Mouse (Mus musculus) layer of hippocampus, postnatal 10 days (tissue): ENCODE measurements around the gene Slfn2. TPM values are rescaled to one million over a fixed set of nuclear protein-coding genes. Genes with fewer than 3 reads are reported as not detected.
"Not testable (repeated sequence)": the region's sequence is repeated elsewhere in the genome, so short reads cannot be mapped to it uniquely, and the experiment has no call there.

ENCODE experiments used
- DNase-seq, 2 experiments: peaks; one replicate each; pipeline ENCODE4 v3.0.0; 2021; ENCODE audit warnings: low spot score in 2 of 2
- long read RNA-seq: library from polyadenylated mRNA; stranded (forward); transcript quantifications from one replicate; pipeline ENCODE4 v2.0.0, GENCODE M21; 2023
- total RNA-seq, 2 experiments: library from RNA; stranded (reverse); gene quantifications; 2 replicates each; pipeline ENCODE4 v1.2.3; 2021

The Slfn2 gene
- total RNA-seq = under 1 TPM; 0.27 to 0.64 TPM
- long read RNA-seq = 0 reads

- DNase-seq = no peak
Measured at GRCm38 (mm10) chr11:83064946-83065345, at the start of gene Slfn2. Gene Slfn2 (plus strand): TSS chr11:83065112.

GRCm38 (mm10) chr11:83016093-83016492 lies 48.8 kb upstream of the Slfn2 start:
- no peak for DNase-seq

GRCm38 (mm10) chr11:83019561-83020519 lies 45.1 kb upstream of the Slfn2 start:
- not testable (repeated sequence) for DNase-seq

GRCm38 (mm10) chr11:83020621-83021020 lies 44.3 kb upstream of the Slfn2 start, which contains the start of gene Slfn8:
Gene Slfn8 (minus strand): TSS chr11:83020810.
- DNase-seq = peak; percentile 7 to 16

- DNase-seq = not testable (repeated sequence)
Measured at GRCm38 (mm10) chr11:83038686-83039085, 26.2 kb upstream of the Slfn2 start.

- DNase-seq = no peak
Measured at GRCm38 (mm10) chr11:83039156-83039555, 25.8 kb upstream of the Slfn2 start.

GRCm38 (mm10) chr11:83039796-83040195 lies 25.1 kb upstream of the Slfn2 start:
- no peak for DNase-seq

GRCm38 (mm10) chr11:83040325-83040724 lies 24.6 kb upstream of the Slfn2 start:
- DNase-seq = no peak

GRCm38 (mm10) chr11:83041000-83041399 lies 23.9 kb upstream of the Slfn2 start:
- DNase-seq = no peak

GRCm38 (mm10) chr11:83043891-83044290 lies 21.0 kb upstream of the Slfn2 start:
- no peak for DNase-seq

GRCm38 (mm10) chr11:83045642-83046041 lies 19.3 kb upstream of the Slfn2 start:
- no peak for DNase-seq

- peak; percentile 44 to 67 for DNase-seq
Measured at GRCm38 (mm10) chr11:83057863-83058262, 7.0 kb upstream of the Slfn2 start.

- DNase-seq = no peak
Measured at GRCm38 (mm10) chr11:83060412-83061020, 4.4 kb upstream of the Slfn2 start.

- DNase-seq = no peak
Measured at GRCm38 (mm10) chr11:83061806-83062205, 3.1 kb upstream of the Slfn2 start.

- no peak for DNase-seq
Measured at GRCm38 (mm10) chr11:83063126-83063525, 1.8 kb upstream of the Slfn2 start.

- DNase-seq = no peak
Measured at GRCm38 (mm10) chr11:83063941-83064349, 967 bp upstream of the Slfn2 start.

- no peak for DNase-seq
Measured at GRCm38 (mm10) chr11:83065441-83066344, 781 bp downstream of the Slfn2 start.

- no peak for DNase-seq
Measured at GRCm38 (mm10) chr11:83066640-83067531, 2.0 kb downstream of the Slfn2 start.

GRCm38 (mm10) chr11:83067982-83068694 lies 3.2 kb downstream of the Slfn2 start:
- no peak for DNase-seq
